Mouse (Mus musculus): ENCODE measurements around the gene Dpf1. TPM values are rescaled to one million over a fixed set of nuclear protein-coding genes. Genes with fewer than 3 reads are reported as not detected.
A peak's percentile ranks its signal among the peaks of the same experiment; 100 is the strongest.

Gene Dpf1
- polyA plus RNA-seq (2015; fragmentation: Nextera tagmentation; extraction: Ambion mirVana) = 2.0 and 3.7 TPM in 2 replicates

- Histone ChIP-seq H3K4me2 (peak within 1 kb of the TSS; percentile 96), H3K27me3 (replicated peaks) (peaks cover 73% of the 10 kb centered on the region), H3K9me3 (no peaks in the 10 kb centered on the region), H3K27ac (replicated peaks) (no peak within 1 kb of the TSS), H3K4me1 (peaks cover 33% of the 10 kb centered on the region), H3K4me3 (peak within 1 kb of the TSS; percentile 62), H3K9ac (peak within 1 kb of the TSS; percentile 78), H3K36me3 (no peaks in the 10 kb centered on the region)
- WGBS = under 1% methylated on average over 66 of the region's 67 CpGs
- peak; percentile 52 for ATAC-seq (ENCODE audit: extremely low read depth, insufficient number of reproducible peaks, low FRiP score, low TSS enrichment)
Measured at GRCm38 (mm10) chr7:29303738-29304462, at the start of gene Dpf1. TSS of gene Dpf1 (plus strand) at chr7:29303951.

GRCm38 (mm10) chr7:29255875-29256274 is 47.9 kb upstream of the Dpf1 start:
- Histone ChIP-seq H3K9ac (no peak overlapping the region), H3K36me3 (0 out of 2 replicates have a peak, but pooled peaks cover 3% of the 10 kb centered on the region), H3K4me1 (peaks cover 36% of the 10 kb centered on the region), H3K4me3 (no peak overlapping the region), H3K9me3 (no peaks in the 10 kb centered on the region), H3K27me3 (replicated peaks) (no peaks in the 10 kb centered on the region), H3K4me2 (no peak overlapping the region), H3K27ac (replicated peaks) (no peak overlapping the region)
- no peak for ATAC-seq (ENCODE audit: extremely low read depth, insufficient number of reproducible peaks, low FRiP score, low TSS enrichment)
- WGBS = 77% methylated on average over 4 of the region's 4 CpGs

GRCm38 (mm10) chr7:29257368-29257767 is 46.4 kb upstream of the Dpf1 start:
- H3K27ac ChIP-seq (replicated peaks) = peak overlapping the region; percentile 47; the same call in 1 of the 2 replicates
- no peaks in the 10 kb centered on the region for H3K27me3 ChIP-seq (replicated peaks)
- H3K36me3 ChIP-seq = 0 out of 2 replicates have a peak, but pooled peaks cover 3% of the 10 kb centered on the region
- H3K4me3 ChIP-seq = no peak overlapping the region
- H3K9me3 ChIP-seq = no peaks in the 10 kb centered on the region
- peaks cover 43% of the 10 kb centered on the region for H3K4me1 ChIP-seq
- no peak overlapping the region for H3K4me2 ChIP-seq
- ATAC-seq (ENCODE audit: extremely low read depth, insufficient number of reproducible peaks, low FRiP score, low TSS enrichment) = no peak
- 69% methylated on average over 1 of the region's 1 CpGs for WGBS
- no peak overlapping the region for H3K9ac ChIP-seq

GRCm38 (mm10) chr7:29259781-29260730 is 43.7 kb upstream of the Dpf1 start:
- 0 out of 2 replicates have a peak, but pooled peaks cover 3% of the 10 kb centered on the region for H3K36me3 ChIP-seq
- H3K9me3 ChIP-seq = no peaks in the 10 kb centered on the region
- H3K27me3 ChIP-seq (replicated peaks) = no peaks in the 10 kb centered on the region
- H3K4me1 ChIP-seq = peaks cover 38% of the 10 kb centered on the region
- H3K4me3 ChIP-seq = no peak overlapping the region
- 0 out of 2 replicates have a peak overlapping the region, but pooled peaks have one; percentile 8 for H3K9ac ChIP-seq
- no peak for ATAC-seq (ENCODE audit: extremely low read depth, insufficient number of reproducible peaks, low FRiP score, low TSS enrichment)
- H3K27ac ChIP-seq (replicated peaks) = no peak overlapping the region
- 77% methylated on average over 10 of the region's 10 CpGs for WGBS
- no peak overlapping the region for H3K4me2 ChIP-seq

GRCm38 (mm10) chr7:29262151-29262550 is 41.6 kb upstream of the Dpf1 start:
- 0 out of 2 replicates have a peak, but pooled peaks cover 2% of the 10 kb centered on the region for H3K36me3 ChIP-seq
- H3K4me2 ChIP-seq = no peak overlapping the region; the same call in 1 of the 2 replicates
- H3K4me3 ChIP-seq = no peak overlapping the region
- no peak overlapping the region for H3K27ac ChIP-seq (replicated peaks)
- ATAC-seq (ENCODE audit: extremely low read depth, insufficient number of reproducible peaks, low FRiP score, low TSS enrichment) = no peak
- H3K9ac ChIP-seq = peak overlapping the region; percentile 40; the same call in 1 of the 2 replicates
- WGBS = 54% methylated on average over 6 of the region's 6 CpGs
- peaks cover 45% of the 10 kb centered on the region for H3K4me1 ChIP-seq
- no peaks in the 10 kb centered on the region for H3K9me3 ChIP-seq
- H3K27me3 ChIP-seq (replicated peaks) = no peaks in the 10 kb centered on the region

GRCm38 (mm10) chr7:29263831-29264230 is 39.9 kb upstream of the Dpf1 start:
- Histone ChIP-seq H3K9me3 (no peaks in the 10 kb centered on the region), H3K4me3 (no peak overlapping the region), H3K4me1 (peaks cover 33% of the 10 kb centered on the region), H3K27ac (replicated peaks) (no peak overlapping the region), H3K9ac (no peak overlapping the region), H3K27me3 (replicated peaks) (no peaks in the 10 kb centered on the region), H3K4me2 (no peak overlapping the region), H3K36me3 (no peaks in the 10 kb centered on the region)
- no peak for ATAC-seq (ENCODE audit: extremely low read depth, insufficient number of reproducible peaks, low FRiP score, low TSS enrichment)
- WGBS = 77% methylated on average over 3 of the region's 3 CpGs

- no peak overlapping the region for H3K4me3 ChIP-seq
- H3K36me3 ChIP-seq = no peaks in the 10 kb centered on the region
- no peaks in the 10 kb centered on the region for H3K9me3 ChIP-seq
- H3K9ac ChIP-seq = no peak overlapping the region
- no peak overlapping the region for H3K27ac ChIP-seq (replicated peaks)
- H3K4me2 ChIP-seq = no peak overlapping the region
- 69% methylated on average over 7 of the region's 7 CpGs for WGBS
- ATAC-seq (ENCODE audit: extremely low read depth, insufficient number of reproducible peaks, low FRiP score, low TSS enrichment) = no peak
- no peaks in the 10 kb centered on the region for H3K27me3 ChIP-seq (replicated peaks)
- peaks cover 26% of the 10 kb centered on the region for H3K4me1 ChIP-seq
Measured at GRCm38 (mm10) chr7:29265636-29266035, 38.1 kb upstream of the Dpf1 start.

GRCm38 (mm10) chr7:29266931-29267330 is 36.8 kb upstream of the Dpf1 start:
- Histone ChIP-seq H3K4me2 (no peak overlapping the region), H3K27me3 (replicated peaks) (no peaks in the 10 kb centered on the region), H3K36me3 (no peaks in the 10 kb centered on the region), H3K4me3 (no peak overlapping the region), H3K4me1 (peaks cover 37% of the 10 kb centered on the region), H3K9ac (no peak overlapping the region), H3K27ac (replicated peaks) (no peak overlapping the region), H3K9me3 (no peaks in the 10 kb centered on the region)
- WGBS = 66% methylated on average over 4 of the region's 4 CpGs
- ATAC-seq (ENCODE audit: extremely low read depth, insufficient number of reproducible peaks, low FRiP score, low TSS enrichment) = no peak

GRCm38 (mm10) chr7:29270445-29270844 is 33.3 kb upstream of the Dpf1 start:
- H3K27ac ChIP-seq (replicated peaks) = no peak overlapping the region
- H3K27me3 ChIP-seq (replicated peaks) = no peaks in the 10 kb centered on the region
- no peak overlapping the region for H3K4me2 ChIP-seq
- no peak for ATAC-seq (ENCODE audit: extremely low read depth, insufficient number of reproducible peaks, low FRiP score, low TSS enrichment)
- H3K4me1 ChIP-seq = peaks cover 49% of the 10 kb centered on the region
- H3K9ac ChIP-seq = no peak overlapping the region
- H3K4me3 ChIP-seq = no peak overlapping the region
- no peaks in the 10 kb centered on the region for H3K9me3 ChIP-seq
- 77% methylated on average over 4 of the region's 4 CpGs for WGBS
- H3K36me3 ChIP-seq = no peaks in the 10 kb centered on the region

- Histone ChIP-seq H3K4me1 (peaks cover 43% of the 10 kb centered on the region), H3K27ac (replicated peaks) (peak overlapping the region; percentile 83), H3K9me3 (no peaks in the 10 kb centered on the region), H3K9ac (peak overlapping the region; percentile 55), H3K27me3 (replicated peaks) (no peaks in the 10 kb centered on the region), H3K36me3 (no peaks in the 10 kb centered on the region), H3K4me2 (peak overlapping the region; percentile 39), H3K4me3 (no peak overlapping the region)
- no peak for ATAC-seq (ENCODE audit: extremely low read depth, insufficient number of reproducible peaks, low FRiP score, low TSS enrichment)
- 43% methylated on average over 8 of the region's 8 CpGs for WGBS
Measured at GRCm38 (mm10) chr7:29271687-29272465, 31.9 kb upstream of the Dpf1 start.

All from heart, embryonic 13.5 days (tissue).